Mouse (Mus musculus) ES-E14 (cell line): ENCODE measurements around the gene Dohh.

Source experiments
- CHD2 ChIP-seq: IDR thresholded peaks from 2 replicates; pipeline ENCODE4 v1.6.1; 2014; ENCODE audit warnings: mild to moderate bottlenecking, low read depth, low read length, inconsistent platforms
- MAFK ChIP-seq: IDR thresholded peaks from 2 replicates; pipeline ENCODE4 v1.6.1; 2014; ENCODE audit warnings: mild to moderate bottlenecking, low read depth, low read length, inconsistent platforms; ENCODE audit not compliant: insufficient read depth
- ZNF384 ChIP-seq: IDR thresholded peaks from 2 replicates; pipeline ENCODE4 v1.6.1; 2012; ENCODE audit warnings: low read depth, low read length, inconsistent platforms

- TF ChIP-seq ZNF384: no peak
- TF ChIP-seq MAFK: peak; percentile 89
- no peak for TF ChIP-seq CHD2
These were observed 29.3 kb upstream of the Dohh start for GRCm38 (mm10) chr10:81354738-81355477.
